Mouse (Mus musculus) central nervous system, embryonic 11.5 days (tissue): ENCODE measurements around the gene Gm826. TPM values are rescaled to one million over a fixed set of nuclear protein-coding genes. Genes with fewer than 3 reads are reported as not detected.

Experiments used
- polyA plus RNA-seq: library from polyadenylated mRNA; depleted of rRNA; stranded (reverse); fragments of >200 nt; gene quantifications from 2 replicates; pipeline ENCODE4 v1.2.3, GENCODE M21; 2012; rRNA removed

Gene Gm826
- 1.2 TPM in 2 replicates for polyA plus RNA-seq

DNA sequence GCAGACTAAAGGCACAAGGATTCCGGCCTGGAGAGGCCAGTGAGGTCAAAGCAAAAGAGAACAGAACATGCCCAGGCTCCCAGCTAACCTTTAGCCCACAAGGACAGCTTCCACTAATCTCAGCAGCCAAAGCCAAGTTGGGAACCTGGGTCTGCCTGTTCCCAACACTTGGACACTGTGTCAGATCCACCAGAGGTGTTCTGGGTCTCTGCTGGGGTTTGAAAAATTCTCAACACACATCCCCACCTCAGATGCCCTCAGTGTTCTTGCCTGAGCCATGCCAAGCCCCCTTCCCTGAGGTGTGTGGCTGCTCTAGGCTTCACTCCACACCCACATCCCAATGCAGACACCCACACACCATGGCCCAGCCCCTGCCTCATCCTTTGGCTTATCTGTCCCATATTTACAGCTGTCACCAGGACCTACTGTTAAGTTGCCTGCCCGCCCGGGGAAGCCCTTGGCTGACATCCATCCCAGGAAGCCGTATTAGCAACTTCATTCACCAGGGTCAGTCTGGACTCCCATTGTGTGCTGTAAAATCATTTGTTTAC lies at the start of gene Gm826:
TSS of gene Gm826 (minus strand) at position 52 of the 551 bp plus-strand sequence.

DNA sequence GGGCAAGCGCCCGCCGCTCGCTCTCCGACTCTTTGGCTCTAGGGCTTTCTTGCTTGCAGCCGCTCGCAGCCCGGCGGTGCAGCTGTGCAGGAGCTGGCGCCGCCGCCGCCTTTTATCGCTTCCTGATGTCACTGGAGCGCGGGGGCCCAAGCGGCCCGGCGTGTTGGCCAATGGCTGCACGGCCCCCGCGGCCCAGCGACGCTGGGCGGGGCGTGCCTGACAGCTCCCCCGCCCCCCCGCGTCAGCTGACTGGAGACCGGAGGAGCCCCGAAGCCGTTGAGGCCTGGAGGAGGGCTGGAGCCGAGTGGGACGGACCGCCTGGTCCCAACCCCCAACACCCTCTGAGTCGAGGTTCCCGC lies 33.0 kb upstream of the Gm826 start, which contains the start of gene Mafb:
TSS of gene Mafb (minus strand) at position 86 of the 359 bp plus-strand sequence.

Other genes starting within 250 kb of the Gm826 start
- 4.6 and 6.3 TPM in 2 replicates for gene Mafb, start 32.9 kb upstream of the Gm826 start, polyA plus RNA-seq